Mouse (Mus musculus) heart, postnatal 0 days (tissue): Measurements from ENCODE around the gene Cnot8. TPM values are rescaled to one million over a fixed set of nuclear protein-coding genes. Genes with fewer than 3 reads are reported as not detected.

Experiments
- ATAC-seq: fragments of 200-750 bp; cut with Nextera tagmentation; 2 replicates; pipeline ENCODE4 v1.8.0; 2017; ENCODE audit warnings: low read depth, moderate number of reproducible peaks, moderate library complexity; ENCODE audit not compliant: insufficient read depth
- DNase-seq: peaks from one replicate; pipeline ENCODE4 v3.0.0-alpha.2; 2016; ENCODE audit warnings: low spot score
- H3K27ac ChIP-seq: fragments of 300-500 bp; sonication (generic); 2 replicates; pipeline ENCODE4 v1.5.1; 2014; ENCODE audit warnings: low read depth, mild to moderate bottlenecking
- H3K27me3 ChIP-seq: fragments of 300-500 bp; sonication (generic); 2 replicates; pipeline ENCODE4 v1.6.1; 2014; ENCODE audit warnings: low read length, mixed read lengths; ENCODE audit not compliant: control insufficient read depth, insufficient read depth
- H3K36me3 ChIP-seq: fragments of 300-500 bp; sonication (generic); replicated peaks from 2 replicates; pipeline ENCODE4 v1.6.1; 2014; ENCODE audit warnings: low read length, mixed read lengths; ENCODE audit not compliant: control insufficient read depth, insufficient read depth
- H3K4me1 ChIP-seq: fragments of 300-500 bp; sonication (generic); 2 replicates; pipeline ENCODE4 v1.6.1; 2014; ENCODE audit warnings: antibody characterized with exemption; ENCODE audit not compliant: control insufficient read depth, insufficient read depth
- H3K4me2 ChIP-seq: fragments of 300-500 bp; sonication (generic); 2 replicates; pipeline ENCODE4 v1.6.1; 2014; ENCODE audit warnings: low read depth, mild to moderate bottlenecking, low read length, moderate library complexity
- H3K4me3 ChIP-seq: fragments of 300-500 bp; sonication (generic); 2 replicates; pipeline ENCODE4 v1.5.1; 2014; ENCODE audit warnings: low read depth, low read length
- H3K9ac ChIP-seq: fragments of 300-500 bp; sonication (generic); replicated peaks from 2 replicates; pipeline ENCODE4 v1.6.1; 2014; ENCODE audit warnings: low read depth, low read length, mixed read lengths
- H3K9me3 ChIP-seq: fragments of 300-500 bp; sonication (generic); replicated peaks from 2 replicates; pipeline ENCODE4 v1.6.1; 2016; ENCODE audit warnings: low read length; ENCODE audit not compliant: control insufficient read depth
- CTCF ChIP-seq: IDR thresholded peaks from 2 replicates; pipeline ENCODE4 v1.5.1; 2016; ENCODE audit warnings: antibody characterized with exemption, control low read depth, low read depth
- EP300 ChIP-seq: IDR thresholded peaks from 2 replicates; pipeline ENCODE4 v1.6.1; 2016; ENCODE audit warnings: antibody characterized with exemption, low read depth
- WGBS: fragments of 180-500 bp; shearing (Covaris S2); extraction: QIAGEN DNeasy Blood & Tissue Kit; methylation state at CpG from one replicate; pipeline ENCODE4 v1.1.7; 2014; 5-methylcytosine and 5-hydroxymethylcytosine counted together
- polyA plus RNA-seq: library from polyadenylated mRNA; unstranded; fragments of >200 nt; fragmentation: Nextera tagmentation; extraction: Ambion mirVana; gene quantifications from 2 replicates; pipeline ENCODE4 v1.2.1, GENCODE M21; 2015
- total RNA-seq: library from RNA; depleted of rRNA; stranded (reverse); fragments of >200 nt; gene quantifications from 2 replicates; pipeline ENCODE4 v1.2.3, GENCODE M21; 2014; ENCODE audit warnings: low replicate concordance

The Cnot8 gene
- total and polyA plus RNA-seq, 2 experiments from 2014 or later: 68.6 to 76.6 TPM

DNA sequence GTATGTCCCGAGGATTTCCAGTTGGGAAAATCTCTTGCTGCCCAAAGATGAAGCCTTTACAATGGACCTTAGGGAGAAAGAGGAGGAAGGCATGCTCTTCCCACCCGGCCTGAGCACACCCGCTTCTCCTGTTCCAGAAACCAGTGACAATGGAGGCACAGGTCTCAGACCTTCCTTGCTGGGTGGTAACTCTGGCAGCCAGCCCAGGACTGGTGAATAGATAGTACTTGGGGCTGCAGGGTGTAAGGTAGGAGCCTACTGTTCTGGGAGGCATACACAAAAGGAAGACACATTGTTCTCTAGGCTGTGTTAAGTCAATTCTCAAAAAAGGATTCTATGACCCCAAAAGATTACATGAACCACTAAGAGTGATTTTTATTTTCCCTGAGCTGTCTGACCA is 16.7 kb downstream of the Cnot8 start:
- no peak overlapping the region for H3K4me3 ChIP-seq
- H3K4me1 ChIP-seq: peaks cover 19% of the 10 kb centered on the region
- H3K9me3 ChIP-seq: no peaks in the 10 kb centered on the region
- H3K4me2 ChIP-seq: no peak overlapping the region
- H3K27ac ChIP-seq: no peak overlapping the region
- H3K36me3 ChIP-seq: peaks cover 65% of the 10 kb centered on the region
- WGBS: 52% methylated on average over 3 of the region's 3 CpGs
- TF ChIP-seq CTCF (no peak), EP300 (no peak)
- no peak for ATAC-seq
- DNase-seq: no peak
- no peaks in the 10 kb centered on the region for H3K27me3 ChIP-seq
- no peak overlapping the region for H3K9ac ChIP-seq

DNA sequence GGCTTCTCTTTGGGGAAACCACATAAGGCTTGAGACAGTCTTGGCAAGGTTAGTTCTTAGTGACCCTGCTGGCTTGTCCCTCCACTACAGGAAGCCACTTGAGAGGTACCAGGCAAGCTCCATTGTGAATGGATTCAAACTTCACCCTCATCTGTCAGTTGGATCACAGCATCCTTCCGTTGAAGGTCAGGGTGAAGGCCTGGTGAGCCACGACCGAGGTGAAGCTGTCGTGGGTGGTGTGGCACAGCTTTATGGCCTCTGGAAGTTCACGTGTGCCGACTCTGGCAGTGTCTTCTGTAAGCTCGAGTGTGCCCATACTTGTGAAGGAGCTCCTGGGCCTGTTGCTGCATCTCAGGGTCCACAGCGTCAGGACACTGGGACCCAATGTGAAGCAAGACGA is 17.4 kb downstream of the Cnot8 start:
- ATAC-seq (no peak), DNase-seq (no peak)
- H3K36me3 ChIP-seq: peaks cover 60% of the 10 kb centered on the region
- no peak overlapping the region for H3K27ac ChIP-seq
- H3K4me2 ChIP-seq: no peak overlapping the region
- TF ChIP-seq EP300 (no peak), CTCF (no peak)
- H3K4me1 ChIP-seq: peaks cover 23% of the 10 kb centered on the region
- no peak overlapping the region for H3K4me3 ChIP-seq
- no peak overlapping the region for H3K9ac ChIP-seq
- no peaks in the 10 kb centered on the region for H3K27me3 ChIP-seq
- H3K9me3 ChIP-seq: no peaks in the 10 kb centered on the region
- WGBS: 91% methylated on average over 9 of the region's 9 CpGs

DNA sequence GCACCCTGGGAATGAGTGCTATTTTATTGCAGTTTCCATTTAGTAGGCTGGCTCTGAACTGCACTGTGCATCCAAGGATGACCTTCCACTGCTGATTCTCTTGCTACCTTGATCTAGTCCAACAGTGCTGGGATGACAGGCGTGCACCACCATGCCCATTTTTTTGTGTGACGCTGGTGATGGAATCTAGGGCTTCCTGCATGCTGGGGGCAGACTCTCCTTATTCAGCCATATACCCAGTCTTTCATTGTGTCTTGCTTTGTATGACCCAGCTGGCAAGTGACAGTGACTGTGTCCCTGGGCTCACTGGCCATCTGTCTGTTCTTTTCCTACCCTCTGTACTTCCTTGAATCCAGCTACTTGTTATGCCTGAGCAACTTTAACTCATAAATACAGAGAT is 19.8 kb downstream of the Cnot8 start:
- ATAC-seq: no peak
- no peak overlapping the region for H3K27ac ChIP-seq
- TF ChIP-seq EP300 (no peak), CTCF (no peak)

DNA sequence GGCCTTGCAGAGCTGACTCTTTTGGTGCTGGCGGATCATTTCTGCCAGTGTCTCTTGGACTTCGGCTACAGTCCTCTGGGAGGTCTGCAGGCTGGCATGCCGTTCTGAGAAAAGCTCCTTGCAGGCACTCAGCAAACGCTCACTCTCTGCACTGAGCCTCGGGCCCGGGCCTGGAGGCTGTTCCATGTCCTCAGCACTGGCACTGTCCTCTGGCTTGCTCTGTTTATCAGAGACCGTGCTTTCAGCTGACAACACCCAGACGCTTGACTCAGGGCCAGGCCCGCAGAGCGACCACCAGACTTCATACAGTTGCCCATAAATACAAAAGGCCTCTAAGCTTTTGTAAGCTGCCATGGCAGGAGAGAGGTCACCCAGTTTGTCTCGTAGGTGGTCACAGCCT is 21.1 kb downstream of the Cnot8 start:
- no peaks in the 10 kb centered on the region for H3K9me3 ChIP-seq
- DNase-seq (no peak), ATAC-seq (peak; percentile 48)
- TF ChIP-seq EP300 (no peak), CTCF (no peak)
- no peaks in the 10 kb centered on the region for H3K27me3 ChIP-seq
- H3K36me3 ChIP-seq: peaks cover 55% of the 10 kb centered on the region
- no peak overlapping the region for H3K9ac ChIP-seq
- no peak overlapping the region for H3K4me2 ChIP-seq
- H3K4me3 ChIP-seq: no peak overlapping the region
- peak overlapping the region; percentile 78 for H3K27ac ChIP-seq
- WGBS: 24% methylated on average over 11 of the region's 11 CpGs
- H3K4me1 ChIP-seq: peaks cover 23% of the 10 kb centered on the region

More for the DNA sequence above, 19.8 kb downstream of the Cnot8 start:
- H3K27me3 ChIP-seq: no peaks in the 10 kb centered on the region
- DNase-seq: no peak
- H3K4me1 ChIP-seq: peaks cover 23% of the 10 kb centered on the region
- 88% methylated on average over 2 of the region's 2 CpGs for WGBS
- no peak overlapping the region for H3K9ac ChIP-seq
- H3K36me3 ChIP-seq: peaks cover 55% of the 10 kb centered on the region
- no peak overlapping the region for H3K4me3 ChIP-seq
- no peaks in the 10 kb centered on the region for H3K9me3 ChIP-seq
- no peak overlapping the region for H3K4me2 ChIP-seq

DNA sequence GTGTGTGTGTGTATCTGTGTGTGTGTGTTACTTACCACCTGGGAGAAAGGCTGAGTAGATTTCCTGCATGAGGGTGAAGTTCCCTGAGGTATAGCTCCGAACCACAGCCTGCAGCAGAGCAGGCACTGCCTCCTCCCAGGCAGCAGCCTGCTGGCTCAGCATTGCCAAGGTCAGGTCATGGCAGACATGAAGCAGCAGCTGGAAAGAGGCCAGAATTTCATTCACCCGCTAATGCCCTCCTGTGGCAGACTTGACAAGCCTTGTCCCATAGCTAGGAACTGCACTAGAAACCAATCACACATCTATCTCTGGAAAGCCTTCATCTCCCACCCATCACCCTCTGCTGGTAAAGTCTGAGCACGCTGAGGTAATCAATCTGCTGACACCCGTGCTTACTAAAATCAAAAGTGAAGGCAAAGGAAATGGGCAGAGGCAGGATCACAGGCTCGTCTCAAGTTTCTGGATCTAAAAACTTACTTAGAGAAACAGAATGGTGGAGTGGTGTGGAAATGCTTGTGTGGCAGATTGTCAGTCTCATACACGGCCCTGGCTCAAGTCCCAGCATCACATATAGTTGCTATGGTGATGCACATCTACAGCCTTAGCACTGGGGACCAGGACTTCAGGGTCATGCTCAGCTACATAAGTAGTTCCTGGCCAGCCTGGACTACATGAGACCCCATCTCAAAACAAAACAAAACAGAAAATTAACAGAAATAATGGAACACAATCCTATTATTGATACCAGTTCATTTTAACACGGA is 22.6 kb downstream of the Cnot8 start:
- Histone ChIP-seq H3K36me3 (peaks cover 51% of the 10 kb centered on the region), H3K4me2 (no peak overlapping the region), H3K4me1 (peaks cover 20% of the 10 kb centered on the region), H3K27ac (peak overlapping the region; percentile 78), H3K27me3 (no peaks in the 10 kb centered on the region), H3K9ac (no peak overlapping the region), H3K9me3 (no peaks in the 10 kb centered on the region), H3K4me3 (no peak overlapping the region)
- DNase-seq (peak; percentile 84), ATAC-seq (peak; percentile 85)
- WGBS: 37% methylated on average over 7 of the region's 7 CpGs
- TF ChIP-seq CTCF (peak; percentile 57), EP300 (no peak)

DNA sequence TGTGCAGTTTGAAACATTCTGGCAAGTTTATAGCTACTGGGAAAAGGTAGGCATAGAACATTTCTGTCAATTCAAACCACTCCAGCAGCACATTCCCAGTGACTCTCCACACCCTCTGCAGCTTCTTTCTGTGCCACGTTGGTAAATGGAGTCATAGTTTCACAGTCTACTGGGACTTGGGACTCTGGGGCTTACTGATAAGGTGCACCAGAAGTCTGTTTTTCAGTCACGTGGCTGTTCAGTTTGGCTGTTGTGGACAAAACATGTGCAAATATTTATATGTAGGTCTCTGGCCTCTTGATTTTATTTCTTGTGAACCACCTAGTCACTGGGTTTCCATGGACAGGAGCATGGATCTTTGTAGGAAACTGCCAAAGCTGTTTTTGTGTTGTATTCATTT is 23.6 kb downstream of the Cnot8 start:
- Histone ChIP-seq H3K27ac (no peak overlapping the region), H3K27me3 (no peaks in the 10 kb centered on the region), H3K4me2 (no peak overlapping the region), H3K9ac (no peak overlapping the region), H3K9me3 (no peaks in the 10 kb centered on the region), H3K36me3 (peaks cover 57% of the 10 kb centered on the region), H3K4me3 (no peak overlapping the region), H3K4me1 (peaks cover 20% of the 10 kb centered on the region)
- DNase-seq (no peak), ATAC-seq (no peak)
- WGBS: 58% methylated on average over 2 of the region's 2 CpGs
- TF ChIP-seq CTCF: no peak
- no peak for TF ChIP-seq EP300
